Mouse (Mus musculus): ENCODE measurements around the gene Elfn1. TPM values are rescaled to one million over a fixed set of nuclear protein-coding genes. Genes with fewer than 3 reads are reported as not detected.

Gene Elfn1
- total and polyA plus RNA-seq, 3 experiments = 0.04 to 0.06 TPM; not detected in 1

- Histone ChIP-seq H3K9ac (ENCODE audit: insufficient read depth, low read depth) (no peak overlapping the region), H3K4me1 (ENCODE audit: control insufficient read depth in 1 of 2, insufficient read depth in 2 of 2) (no peaks in the 10 kb centered on the region), H3K79me2 (replicated peaks; ENCODE audit: control insufficient read depth, extremely low read depth, insufficient read depth, poor library complexity, severe bottlenecking) (no peaks in the 10 kb centered on the region), H3K27ac (ENCODE audit: insufficient read depth, low read depth) (no peak overlapping the region), H3K27me3 (replicated peaks) (no peaks in the 10 kb centered on the region), H3K4me2 (ENCODE audit: insufficient read depth, low read depth, poor library complexity, severe bottlenecking) (no peak overlapping the region), H3K9me3 (replicated peaks; ENCODE audit: low read length) (no peaks in the 10 kb centered on the region), H3K36me3 (replicated peaks in 1 of 2; ENCODE audit: control insufficient read depth in 1 of 2, insufficient read depth in 1 of 2, low read length in 1 of 2) (no peaks in the 10 kb centered on the region), H3K4me3 (replicated peaks in 1 of 3; ENCODE audit: low read depth in 2 of 3, low read length in 2 of 3, poor library complexity in 1 of 3) (no peak overlapping the region)
- DNase-seq (ENCODE audit: extremely low read depth) = no peak
- TF ChIP-seq JUN (IDR thresholded peaks at IDR 0.05; ENCODE audit: insufficient read depth, low read depth, low read length) = no peak
- no peak for TF ChIP-seq CHD2 (IDR thresholded peaks at IDR 0.05; ENCODE audit: low read length)
- TF ChIP-seq MAFK (IDR thresholded peaks at IDR 0.05; ENCODE audit: insufficient replicate concordance, low read length) = no peak
- TF ChIP-seq ZKSCAN1 (IDR thresholded peaks at IDR 0.05; ENCODE audit: borderline replicate concordance, low read depth, low read length) = no peak
- no peak for TF ChIP-seq RCOR1 (conservative IDR thresholded peaks at IDR 0.05; ENCODE audit: low read depth, low read length)
- no peak for TF ChIP-seq MYC (IDR thresholded peaks at IDR 0.05; ENCODE audit: low read depth, low read length)
- TF ChIP-seq MAX (IDR thresholded peaks at IDR 0.05; ENCODE audit: low read length) = no peak
- TF ChIP-seq ZMIZ1 (IDR thresholded peaks at IDR 0.05; ENCODE audit: low read depth, low read length) = no peak
- TF ChIP-seq MEF2A (IDR thresholded peaks at IDR 0.05; ENCODE audit: borderline replicate concordance, low read depth, low read length) = no peak
- no peak for TF ChIP-seq TCF12 (IDR thresholded peaks at IDR 0.05; ENCODE audit: low read depth, low read length)
- no peak for TF ChIP-seq KAT2A (IDR thresholded peaks at IDR 0.05; ENCODE audit: insufficient replicate concordance, low read length)
- no peak for TF ChIP-seq JUND (conservative IDR thresholded peaks at IDR 0.05; ENCODE audit: low read depth, low read length)
- in situ Hi-C loops (cut with MboI; ENCODE audit: low pct_ligation_motif_present, low pct_unique_long_range_greater_than_20kb, low sequenced_read_pairs) = no loop called here
- dilution Hi-C loops (cut with MboI; ENCODE audit: extremely low pct_ligation_motif_present, extremely low pct_unique_long_range_greater_than_20kb, low sequenced_read_pairs) = no loop called here
These were observed 91.2 kb downstream of the Elfn1 start for GRCm38 (mm10) chr5:139998916-139999315.

GRCm38 (mm10) chr5:140002541-140002940 is 94.8 kb downstream of the Elfn1 start:
- Histone ChIP-seq H3K27ac (ENCODE audit: insufficient read depth, low read depth) (no peak overlapping the region), H3K4me1 (ENCODE audit: control insufficient read depth in 1 of 2, insufficient read depth in 2 of 2) (no peaks in the 10 kb centered on the region), H3K4me3 (replicated peaks in 1 of 3; ENCODE audit: low read depth in 2 of 3, low read length in 2 of 3, poor library complexity in 1 of 3) (no peak overlapping the region), H3K9me3 (replicated peaks; ENCODE audit: low read length) (no peaks in the 10 kb centered on the region), H3K9ac (ENCODE audit: insufficient read depth, low read depth) (no peak overlapping the region), H3K79me2 (replicated peaks; ENCODE audit: control insufficient read depth, extremely low read depth, insufficient read depth, poor library complexity, severe bottlenecking) (no peaks in the 10 kb centered on the region), H3K36me3 (replicated peaks in 1 of 2; ENCODE audit: control insufficient read depth in 1 of 2, insufficient read depth in 1 of 2, low read length in 1 of 2) (peaks cover 4 to 12% of the 10 kb centered on the region in 2 experiments), H3K27me3 (replicated peaks) (no peaks in the 10 kb centered on the region), H3K4me2 (ENCODE audit: insufficient read depth, low read depth, poor library complexity, severe bottlenecking) (no peak overlapping the region)
- in situ Hi-C loops (cut with MboI; ENCODE audit: low pct_ligation_motif_present, low pct_unique_long_range_greater_than_20kb, low sequenced_read_pairs) (no loop called here), dilution Hi-C loops (cut with MboI; ENCODE audit: extremely low pct_ligation_motif_present, extremely low pct_unique_long_range_greater_than_20kb, low sequenced_read_pairs) (no loop called here)
- no peak for DNase-seq (ENCODE audit: extremely low read depth)
- TF ChIP-seq JUND (conservative IDR thresholded peaks at IDR 0.05; ENCODE audit: low read depth, low read length) (no peak), RCOR1 (conservative IDR thresholded peaks at IDR 0.05; ENCODE audit: low read depth, low read length) (no peak)

DNA sequence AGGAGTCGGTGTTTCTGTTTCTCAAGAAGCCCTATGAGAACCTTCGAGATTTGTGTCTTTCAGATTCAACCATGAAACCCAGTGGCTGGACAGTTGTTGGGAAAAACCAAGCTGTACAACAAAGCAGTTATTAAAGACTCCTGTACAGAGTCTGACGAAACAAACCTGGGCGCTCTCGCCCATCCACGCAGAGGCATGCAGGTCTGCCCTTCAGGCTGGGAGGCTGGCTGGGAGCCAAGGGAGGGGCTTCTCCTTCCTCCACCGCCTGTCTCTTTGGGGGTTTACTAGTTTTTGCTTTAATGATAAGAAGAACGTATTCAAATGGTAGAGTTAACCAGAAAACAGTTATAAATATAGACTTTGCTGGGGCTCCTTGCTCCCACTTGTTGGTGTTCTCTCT is 99.1 kb downstream of the Elfn1 start:
- in situ Hi-C loops (cut with MboI; ENCODE audit: low pct_ligation_motif_present, low pct_unique_long_range_greater_than_20kb, low sequenced_read_pairs) (no loop called here), dilution Hi-C loops (cut with MboI; ENCODE audit: extremely low pct_ligation_motif_present, extremely low pct_unique_long_range_greater_than_20kb, low sequenced_read_pairs) (no loop called here)
- H3K4me2 ChIP-seq (ENCODE audit: insufficient read depth, low read depth, poor library complexity, severe bottlenecking) = no peak overlapping the region
- peaks cover 8 to 37% of the 10 kb centered on the region in 2 experiments for H3K36me3 ChIP-seq (replicated peaks in 1 of 2; ENCODE audit: control insufficient read depth in 1 of 2, insufficient read depth in 1 of 2, low read length in 1 of 2)
- H3K9me3 ChIP-seq (replicated peaks; ENCODE audit: low read length) = no peaks in the 10 kb centered on the region
- H3K27ac ChIP-seq (ENCODE audit: insufficient read depth, low read depth) = no peak overlapping the region
- no peak for DNase-seq (ENCODE audit: extremely low read depth)
- no peaks in the 10 kb centered on the region for H3K4me1 ChIP-seq (ENCODE audit: control insufficient read depth in 1 of 2, insufficient read depth in 2 of 2)
- no peaks in the 10 kb centered on the region for H3K79me2 ChIP-seq (replicated peaks; ENCODE audit: control insufficient read depth, extremely low read depth, insufficient read depth, poor library complexity, severe bottlenecking)
- no peak overlapping the region for H3K9ac ChIP-seq (ENCODE audit: insufficient read depth, low read depth)
- TF ChIP-seq ZC3H11A (IDR thresholded peaks at IDR 0.05; ENCODE audit: low read depth, low read length) (no peak), JUN (IDR thresholded peaks at IDR 0.05; ENCODE audit: insufficient read depth, low read depth, low read length) (no peak), ZKSCAN1 (IDR thresholded peaks at IDR 0.05; ENCODE audit: borderline replicate concordance, low read depth, low read length) (no peak), JUND (conservative IDR thresholded peaks at IDR 0.05; ENCODE audit: low read depth, low read length) (no peak), RCOR1 (conservative IDR thresholded peaks at IDR 0.05; ENCODE audit: low read depth, low read length) (no peak), MEF2A (IDR thresholded peaks at IDR 0.05; ENCODE audit: borderline replicate concordance, low read depth, low read length) (no peak)
- no peak overlapping the region for H3K4me3 ChIP-seq (replicated peaks in 1 of 3; ENCODE audit: low read depth in 2 of 3, low read length in 2 of 3, poor library complexity in 1 of 3)
- H3K27me3 ChIP-seq (replicated peaks) = no peaks in the 10 kb centered on the region
